Mouse (Mus musculus) cerebellum, adult 9-11 months (tissue): ENCODE measurements around the gene Pdlim5.

Experiments
- DNase-seq: peaks from one replicate; pipeline ENCODE4 v3.0.0; 2022

Pdlim5 gene

DNA sequence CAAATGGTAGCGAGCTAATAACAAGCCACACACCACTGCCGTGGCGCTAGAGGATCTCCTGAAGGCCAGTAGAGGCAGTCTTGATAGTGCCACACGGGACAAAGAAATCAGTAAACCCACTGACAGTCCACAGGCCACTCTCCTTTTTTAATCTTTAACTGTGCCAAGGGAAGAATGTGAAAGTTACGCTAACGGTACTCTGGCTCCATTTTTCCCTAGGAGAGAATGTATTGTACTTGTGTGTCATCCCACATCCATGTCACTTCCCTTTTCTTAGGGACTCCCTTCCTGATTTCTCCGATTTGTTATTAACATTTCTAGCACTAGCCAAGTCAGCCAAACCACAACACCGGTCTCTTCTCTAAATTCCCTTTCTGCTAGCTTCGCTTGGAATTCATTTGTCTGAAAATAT lies 1.5 kb downstream of the Pdlim5 start:
- DNase-seq, result no peak

DNA sequence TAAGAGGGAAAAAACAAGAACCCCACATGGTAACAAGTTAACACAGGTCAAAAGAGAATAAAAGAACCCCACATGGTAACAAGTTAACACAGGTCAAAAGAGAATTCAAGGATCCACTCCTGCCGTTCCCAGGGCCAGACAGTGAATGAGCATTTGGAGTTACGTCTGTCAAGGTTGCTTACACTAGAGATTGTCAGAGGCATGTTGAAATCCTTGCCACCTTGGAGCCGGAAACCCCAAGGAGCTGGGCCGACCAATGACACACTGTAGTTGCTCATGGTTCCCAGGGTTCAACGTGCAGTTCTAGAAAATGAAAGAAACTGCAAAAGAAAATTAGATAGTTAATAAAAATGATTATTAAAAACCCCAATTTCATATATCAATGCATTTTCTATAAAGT lies 4.0 kb downstream of the Pdlim5 start:
- DNase-seq, result no peak

DNA sequence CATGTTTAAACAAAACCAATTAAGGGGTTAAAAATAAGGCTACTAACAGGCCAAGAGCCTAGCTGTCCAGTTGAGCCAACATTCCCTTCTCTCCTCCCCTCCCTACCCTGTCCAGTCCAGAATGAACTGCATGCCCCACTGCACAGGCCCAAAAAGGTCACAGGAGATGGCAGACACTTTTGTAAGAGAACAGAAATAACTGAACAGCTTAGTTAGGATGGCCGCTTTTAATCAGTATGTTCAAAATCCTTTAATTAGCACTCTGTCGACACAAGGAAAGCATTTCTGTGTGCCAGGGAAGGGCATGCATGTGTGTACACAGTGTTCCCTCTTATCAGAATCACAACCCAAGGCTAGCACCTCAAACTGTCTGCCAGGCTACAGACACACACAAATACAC lies 5.2 kb downstream of the Pdlim5 start:
- no peak for DNase-seq

DNA sequence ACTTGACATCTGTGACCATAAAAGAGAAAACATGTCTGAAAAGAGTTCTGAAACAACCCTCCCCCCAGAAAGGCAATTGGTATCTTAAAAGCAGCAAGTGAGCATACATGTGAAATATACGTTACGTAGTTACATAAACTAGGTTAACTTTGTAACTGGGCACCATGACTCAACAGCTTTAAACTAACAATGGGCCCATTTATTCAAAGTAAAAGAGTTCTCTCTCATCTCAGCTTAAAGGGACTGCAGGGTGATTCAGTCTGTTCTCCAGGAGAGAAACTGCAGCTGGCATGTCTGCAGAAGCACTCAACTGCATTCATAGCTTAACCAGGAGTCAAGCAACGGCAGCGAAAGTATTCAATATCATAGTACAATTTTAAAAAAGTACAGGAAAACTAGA lies 7.3 kb downstream of the Pdlim5 start:
- no peak for DNase-seq

DNA sequence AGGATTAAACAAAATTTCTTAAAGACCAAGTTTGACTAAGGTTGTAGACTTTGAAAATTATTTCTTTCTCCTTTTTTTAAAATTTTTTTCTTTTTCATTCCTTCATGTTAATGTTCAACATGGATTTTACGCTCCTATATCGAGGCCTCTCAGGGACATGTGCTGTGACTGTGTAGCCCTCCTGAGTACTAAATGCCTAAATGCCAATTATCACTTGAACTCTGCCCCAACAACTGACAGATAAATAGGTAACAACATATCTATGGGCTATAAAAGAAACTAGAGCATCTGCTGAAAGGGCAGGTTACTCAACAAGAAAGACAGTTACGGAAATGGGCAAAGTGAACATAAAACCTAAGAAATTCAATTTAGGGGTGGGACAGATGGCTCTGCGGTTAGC lies 9.0 kb downstream of the Pdlim5 start:
- DNase-seq, result no peak

DNA sequence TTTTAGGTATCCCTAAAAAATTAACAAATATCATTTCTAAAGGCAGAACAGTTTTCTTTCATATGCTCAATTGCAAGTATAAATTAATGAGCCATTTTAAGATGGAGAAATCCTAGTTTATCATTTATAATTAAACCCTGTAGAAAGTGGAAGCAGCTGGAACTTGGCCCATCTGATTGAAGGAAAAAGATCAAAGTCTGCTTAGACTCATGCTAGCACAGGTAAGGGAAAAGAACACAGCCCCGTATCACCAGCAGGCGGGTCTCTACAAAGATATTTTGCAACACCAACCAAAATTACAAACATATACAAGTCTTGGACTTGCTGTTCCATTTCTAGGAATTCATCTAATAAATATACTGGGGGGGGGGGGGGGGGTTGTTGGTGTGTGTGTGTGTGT lies 9.8 kb downstream of the Pdlim5 start:
- no peak for DNase-seq

DNA sequence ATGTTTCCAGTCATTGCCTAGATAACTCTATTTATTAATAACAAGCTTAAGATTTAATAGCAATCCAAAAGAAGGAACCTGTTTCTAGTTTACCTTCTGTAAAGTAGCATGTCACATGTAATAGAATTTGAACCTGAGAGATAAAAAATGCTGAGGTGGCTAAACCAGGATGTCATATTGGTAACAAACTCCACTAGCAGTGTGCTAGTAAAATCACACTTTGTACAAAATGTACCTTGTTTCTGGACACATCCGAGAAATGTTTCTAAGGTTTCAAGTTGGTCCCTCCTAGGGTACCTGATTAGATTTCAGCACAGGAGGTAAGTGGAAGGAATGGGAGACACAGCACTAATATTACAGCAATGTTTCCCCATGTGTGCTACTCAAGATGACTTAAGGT lies 18.9 kb downstream of the Pdlim5 start:
- no peak for DNase-seq

DNA sequence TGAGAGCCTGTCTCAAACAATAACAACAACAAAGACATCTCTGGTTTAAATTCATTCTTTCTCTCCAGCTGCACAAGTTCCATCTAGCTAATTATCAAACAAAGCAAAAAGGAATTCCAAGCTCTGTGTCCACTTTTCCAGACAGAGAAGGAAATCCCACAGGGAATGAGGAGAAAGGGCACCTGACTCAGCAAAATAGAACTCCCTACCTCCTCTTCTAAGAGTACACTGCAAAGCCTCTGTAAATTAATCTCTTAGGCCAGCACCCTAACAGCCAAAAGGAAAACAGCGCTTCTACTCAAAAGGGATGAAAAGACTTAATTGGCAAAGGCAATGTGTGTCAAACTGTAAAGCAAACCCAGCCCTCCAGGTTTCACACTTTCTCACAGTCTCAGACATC lies 20.4 kb downstream of the Pdlim5 start:
- no peak for DNase-seq

DNA sequence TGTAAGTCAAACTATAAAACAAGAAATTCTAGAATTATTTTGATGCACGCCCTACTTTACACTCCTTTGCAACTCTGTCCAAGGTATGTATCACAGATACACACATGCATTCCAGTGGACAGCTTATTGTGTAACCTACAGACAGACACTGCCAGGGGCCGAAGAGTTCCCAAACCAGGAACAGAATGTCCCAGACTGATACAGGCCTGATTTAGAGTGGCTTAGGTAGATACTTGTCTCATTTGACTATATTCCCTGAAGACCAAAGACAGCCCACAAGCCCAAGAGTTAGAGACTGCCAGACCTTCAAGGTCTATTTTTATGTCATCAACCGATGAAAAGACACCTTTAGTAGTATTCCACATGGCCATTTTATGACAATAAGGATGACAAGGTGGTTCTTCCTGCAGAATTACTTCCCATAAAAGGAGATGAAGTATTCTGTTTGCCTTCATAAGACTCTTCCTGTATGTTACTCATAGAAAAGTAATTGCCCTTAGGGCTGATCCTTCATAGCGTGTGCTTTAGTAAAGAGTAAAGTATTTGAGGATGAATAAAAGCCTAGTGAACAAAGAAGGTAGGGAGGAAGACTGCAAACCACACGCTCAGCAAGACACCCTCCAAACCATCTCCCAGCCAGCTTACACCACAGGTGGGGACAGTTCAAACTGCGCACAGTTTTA lies 22.9 kb downstream of the Pdlim5 start:
- DNase-seq, result no peak

DNA sequence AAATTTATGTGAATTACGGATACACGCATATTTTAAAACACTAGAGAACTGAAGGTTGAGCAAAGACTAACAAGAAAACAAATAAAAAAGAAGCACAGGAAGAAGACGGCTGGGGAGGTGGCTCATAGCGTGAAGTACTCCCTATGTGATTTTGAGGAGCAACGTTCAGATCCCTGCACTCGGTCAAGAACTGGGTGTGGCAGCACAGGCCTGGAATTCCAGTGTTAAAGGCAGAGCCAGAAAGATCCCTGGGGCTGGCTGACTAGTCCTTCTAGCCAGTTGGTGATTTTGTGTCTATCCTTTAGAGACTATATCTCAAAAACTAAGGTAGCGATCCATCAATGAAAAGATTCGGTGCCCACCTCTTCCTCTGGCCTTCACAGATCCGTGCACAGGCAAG lies 27.1 kb downstream of the Pdlim5 start:
- no peak for DNase-seq

DNA sequence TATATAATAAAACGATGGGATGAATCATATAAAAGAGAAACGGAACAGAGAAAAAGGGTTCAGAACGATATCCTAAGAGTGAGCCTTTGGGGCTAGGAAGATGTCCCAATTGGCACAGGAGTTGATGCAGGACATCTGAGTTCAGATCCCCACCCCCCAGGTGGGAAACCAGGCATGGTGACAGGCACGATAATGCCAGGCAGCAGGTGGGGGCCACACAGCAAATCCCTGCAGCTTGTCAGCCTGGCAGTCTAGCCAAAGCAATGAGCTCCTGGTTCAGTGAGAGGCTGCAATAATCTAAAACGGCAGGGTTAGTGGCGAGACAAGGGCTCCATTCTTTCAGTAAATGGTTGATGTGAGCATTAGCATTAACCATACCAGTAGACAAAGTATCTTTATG lies 33.4 kb downstream of the Pdlim5 start:
- no peak for DNase-seq

DNA sequence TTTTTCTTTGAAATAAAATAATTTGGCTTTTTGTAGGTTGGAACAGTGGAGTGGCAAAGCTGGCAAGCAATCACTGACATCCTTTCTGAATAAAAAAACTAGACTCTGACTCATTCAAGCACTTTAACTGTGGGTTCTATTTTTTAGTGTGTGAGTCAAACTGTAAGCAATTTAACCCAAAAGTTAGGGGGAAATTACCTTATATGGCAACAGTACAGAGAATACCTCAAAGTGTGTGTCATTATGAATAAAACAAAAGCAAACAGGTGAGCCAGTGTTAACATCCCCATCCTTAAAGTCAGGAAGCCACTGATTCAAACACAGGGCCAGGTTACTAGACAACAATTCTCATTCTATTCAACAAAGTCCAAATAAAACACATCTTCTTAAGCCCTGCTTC lies 36.5 kb downstream of the Pdlim5 start:
- DNase-seq, result no peak

DNA sequence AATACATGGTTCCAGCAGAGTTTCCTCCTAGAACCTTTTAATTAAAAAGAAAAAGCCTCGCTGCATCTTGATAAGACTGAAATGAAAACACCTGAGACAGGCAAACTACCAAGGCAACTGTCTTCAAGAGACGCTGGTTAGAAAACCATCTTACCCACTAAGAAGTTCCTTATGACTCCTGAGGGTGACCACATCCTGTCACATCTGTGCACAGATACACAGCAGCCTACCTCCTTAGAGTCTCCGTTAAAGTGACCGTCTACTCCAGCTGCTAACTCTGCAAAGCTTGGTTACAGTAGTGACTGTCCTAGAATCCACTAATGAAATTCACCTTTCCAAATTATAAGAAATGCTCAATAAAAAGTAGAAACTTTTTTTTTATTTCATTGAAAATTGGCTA lies 38.8 kb downstream of the Pdlim5 start:
- DNase-seq, result no peak

DNA sequence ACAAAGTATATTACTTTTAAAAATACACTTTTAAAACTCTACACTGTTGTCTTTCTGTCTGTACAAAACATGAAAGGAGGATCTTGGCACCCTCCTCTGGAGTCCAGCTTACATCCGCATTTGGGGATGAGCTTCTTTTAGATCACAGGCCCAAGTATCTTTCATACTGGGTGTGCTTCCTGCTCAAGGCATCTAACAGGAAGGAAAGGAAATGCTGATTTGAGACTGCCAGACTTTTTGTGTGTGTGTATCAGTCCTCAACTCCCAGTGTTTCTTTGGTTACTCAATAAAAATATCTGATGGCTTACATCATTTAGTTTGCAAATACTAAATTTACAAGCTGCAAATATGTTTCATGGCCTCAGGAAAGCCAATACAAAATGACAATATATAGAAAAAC lies 42.3 kb downstream of the Pdlim5 start:
- DNase-seq, result no peak

DNA sequence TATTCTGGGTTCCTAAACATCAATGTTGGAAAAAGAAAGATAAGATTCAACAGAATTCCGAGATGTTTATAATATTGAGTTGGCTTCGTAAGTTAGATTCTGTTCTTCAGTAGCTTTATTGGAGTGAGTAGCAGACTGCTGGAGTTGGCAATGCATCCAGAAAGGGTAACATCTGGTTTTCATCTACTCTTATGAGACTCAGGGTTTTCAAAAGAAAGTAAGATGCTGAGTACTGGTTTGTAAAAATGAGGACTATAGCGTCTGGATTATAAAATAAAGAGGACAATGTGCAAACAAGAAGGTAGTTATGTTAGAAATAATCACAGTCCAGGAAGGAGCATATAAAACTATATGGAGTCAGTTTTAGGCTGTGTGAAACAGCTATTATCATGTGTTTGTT lies 45.0 kb downstream of the Pdlim5 start:
- no peak for DNase-seq

DNA sequence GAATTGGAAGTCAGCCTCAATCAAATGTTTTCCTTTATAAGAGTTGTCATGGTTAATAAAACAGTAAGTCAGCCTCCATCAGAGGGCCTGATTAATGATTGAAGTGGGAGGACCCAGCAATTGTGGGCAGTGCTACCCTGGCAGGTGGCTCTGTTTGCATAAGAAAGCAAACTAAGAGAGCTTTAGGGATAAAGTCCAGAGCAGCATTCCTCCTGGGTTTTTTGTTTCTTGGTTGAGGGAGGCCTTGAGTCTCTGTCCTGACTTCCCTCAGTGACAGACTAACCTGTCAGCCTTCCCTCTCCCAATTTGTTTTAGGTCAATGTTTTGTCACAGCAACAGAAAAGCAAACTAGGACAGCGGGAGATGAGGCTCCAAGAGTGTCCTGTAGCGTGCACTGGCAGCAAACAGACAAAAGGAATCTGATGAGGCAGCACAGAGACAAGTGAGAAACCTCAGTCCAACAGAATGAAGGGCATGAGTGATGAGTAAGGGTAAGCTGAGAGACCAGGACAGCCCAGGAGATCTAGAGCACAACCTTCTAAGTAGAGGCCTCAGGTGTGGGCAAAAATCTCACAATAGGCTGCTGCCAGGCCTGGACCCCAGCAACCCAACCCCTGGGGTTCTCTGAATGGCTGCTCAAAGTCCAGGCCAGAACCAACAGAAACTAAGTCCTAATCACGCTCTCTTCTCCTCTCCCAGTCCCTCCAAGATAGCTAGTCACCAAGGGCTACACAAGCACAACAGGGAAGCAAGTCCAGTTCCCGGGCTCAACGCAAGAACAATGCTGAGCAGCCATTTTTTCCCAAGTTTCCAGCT lies 46.5 kb downstream of the Pdlim5 start:
- no peak for DNase-seq

DNA sequence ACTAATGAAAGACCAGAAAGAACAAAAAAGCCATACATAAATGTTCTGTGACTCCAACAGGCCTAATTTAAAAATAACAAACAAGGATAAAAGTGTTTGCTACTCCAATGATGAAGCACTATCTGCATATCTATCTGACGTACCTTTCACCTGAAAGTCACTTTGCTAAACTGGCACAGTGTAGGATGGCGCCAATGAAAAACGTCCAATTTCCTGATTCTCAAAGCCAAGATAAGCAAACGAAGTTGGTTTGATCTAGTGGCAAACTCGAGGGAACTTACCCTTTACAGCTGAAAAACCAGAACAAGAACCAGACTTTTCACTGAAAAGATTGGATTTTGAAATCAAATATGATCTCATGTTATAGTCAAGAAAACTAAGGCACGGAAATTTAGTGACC lies 49.2 kb downstream of the Pdlim5 start:
- DNase-seq, result no peak

DNA sequence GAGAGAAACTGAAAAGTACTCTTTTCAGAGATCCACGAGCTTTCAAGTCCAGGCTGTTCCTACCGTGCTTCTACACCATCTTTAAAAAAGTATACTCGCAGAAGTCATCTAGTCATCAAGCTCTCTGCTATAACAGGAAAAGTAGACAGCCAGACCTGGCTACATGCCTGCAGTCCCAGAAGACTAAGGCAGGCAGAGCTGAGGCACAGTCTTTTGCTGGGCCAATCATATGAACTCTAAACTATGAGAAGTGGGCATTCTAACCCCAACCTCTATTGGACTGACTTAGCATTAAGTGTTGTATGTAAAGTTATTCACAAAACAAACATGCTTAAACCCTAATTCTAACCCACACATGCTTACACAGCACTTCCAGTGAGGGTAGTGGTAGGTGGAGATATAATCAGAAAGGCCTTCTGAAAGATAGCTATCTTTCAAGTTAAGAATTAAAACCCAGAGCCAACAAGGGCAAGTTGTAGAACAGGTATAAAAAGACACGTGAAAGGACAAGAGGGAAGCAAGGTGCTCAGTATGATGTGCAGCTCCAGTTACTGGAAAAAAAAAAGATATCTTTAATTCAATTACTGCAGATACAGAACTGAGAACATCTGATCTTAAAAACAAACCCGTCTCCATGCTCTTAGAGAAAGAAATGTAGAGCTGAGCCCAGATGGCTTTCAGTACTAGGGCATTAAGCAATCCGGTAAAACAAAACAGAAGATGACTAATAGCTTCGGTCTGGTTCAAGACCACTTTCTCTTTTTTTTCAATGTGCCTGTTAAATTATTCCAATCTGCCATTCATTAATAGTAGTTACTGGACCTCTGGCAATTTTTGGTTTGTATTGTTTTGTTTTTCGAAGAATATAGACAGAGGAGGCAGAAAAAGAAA lies 50.0 kb downstream of the Pdlim5 start:
- DNase-seq, result no peak

DNA sequence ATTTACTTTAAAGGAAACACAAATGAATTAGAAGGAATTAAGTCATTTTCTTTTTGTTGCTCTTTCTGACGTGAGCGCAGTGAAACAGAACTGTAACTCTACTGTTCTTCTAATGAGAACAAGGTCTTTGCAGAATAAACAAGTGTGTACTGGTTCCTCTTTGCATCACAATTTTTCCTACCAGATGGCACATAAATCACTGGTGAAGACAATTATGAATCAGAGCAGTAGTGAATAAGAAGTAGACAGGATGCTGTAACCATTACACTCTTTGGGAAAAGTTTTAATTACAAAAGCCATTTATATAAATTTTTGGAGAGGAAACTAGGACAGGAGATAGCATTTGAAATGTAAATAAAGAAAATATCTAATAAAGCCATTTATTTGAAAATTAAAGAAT lies 51.7 kb downstream of the Pdlim5 start:
- no peak for DNase-seq

DNA sequence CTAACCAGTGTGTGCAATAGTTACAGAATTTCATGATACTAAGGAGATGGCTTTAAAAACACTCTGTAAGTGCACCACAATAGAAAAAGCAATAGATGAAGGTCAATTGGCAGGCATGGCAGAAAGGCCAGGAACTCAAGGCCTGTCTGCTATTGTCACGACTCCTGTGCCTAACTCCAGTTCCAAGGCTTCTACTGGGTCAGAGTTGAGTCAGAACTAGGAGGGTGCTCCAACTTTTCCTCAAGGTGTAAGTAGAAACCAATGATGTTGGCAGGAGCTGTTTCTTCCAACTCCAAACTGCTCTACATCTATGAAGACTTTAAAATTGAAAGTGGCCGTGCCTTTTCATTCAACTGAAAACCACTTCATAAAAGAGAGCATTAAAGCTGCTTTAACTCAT lies 54.8 kb downstream of the Pdlim5 start:
- no peak for DNase-seq

DNA sequence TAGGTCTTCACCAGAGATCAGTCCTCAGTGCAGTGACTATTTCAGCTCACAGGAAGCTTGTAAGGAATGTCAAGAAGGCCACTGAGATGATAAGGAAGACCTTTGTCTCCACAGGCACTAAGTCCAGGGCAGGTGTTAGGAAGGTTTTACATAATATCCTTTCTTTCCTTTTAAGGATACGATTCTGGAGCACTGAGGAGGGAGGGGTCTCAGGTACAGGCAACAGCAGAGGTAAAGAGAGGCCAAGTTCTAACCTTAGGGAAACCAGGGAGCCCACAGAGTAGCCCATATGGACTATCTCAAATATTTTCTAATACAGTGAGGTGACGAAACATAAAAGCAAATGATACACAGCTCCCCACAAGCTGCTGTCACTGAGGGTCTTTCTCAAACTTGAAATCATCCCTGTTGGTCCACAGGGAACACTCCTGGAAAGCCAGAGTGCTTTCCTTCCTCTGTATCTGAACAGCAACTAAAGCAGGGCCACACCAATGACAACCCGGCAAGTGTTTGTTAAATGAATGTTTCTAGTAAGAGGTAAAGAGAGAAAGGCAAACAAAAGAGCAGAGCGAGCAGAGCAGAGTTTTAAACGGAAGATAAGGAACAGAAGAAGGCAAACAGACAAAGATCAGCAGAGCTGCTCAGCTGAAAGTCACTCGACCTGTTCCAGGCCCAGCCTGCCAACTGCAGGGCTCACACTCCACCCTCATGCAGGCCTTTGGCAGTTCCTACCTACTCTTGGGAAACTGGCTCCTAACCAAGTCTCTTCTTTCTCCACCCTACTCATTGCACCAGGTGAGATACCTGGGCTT lies 55.9 kb downstream of the Pdlim5 start:
- no peak for DNase-seq

DNA sequence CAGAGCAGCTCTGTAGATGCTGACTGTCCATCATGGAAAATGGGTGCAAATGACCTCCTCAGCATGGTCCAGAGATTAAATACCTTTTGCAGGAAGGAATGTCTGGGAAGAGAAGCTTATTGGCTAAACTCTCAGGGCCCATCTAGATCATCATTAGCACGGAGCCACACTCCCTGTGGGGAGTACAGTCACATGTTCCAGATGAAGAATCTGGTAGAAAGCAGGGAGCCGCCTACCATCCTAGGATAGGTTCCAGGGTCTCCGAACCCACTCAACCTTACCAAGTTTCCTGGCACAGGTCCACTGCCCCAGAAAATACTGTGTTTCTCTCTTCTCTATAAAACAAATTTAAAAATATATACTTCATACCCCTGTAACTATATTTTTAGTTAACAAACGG lies 57.4 kb downstream of the Pdlim5 start:
- no peak for DNase-seq

DNA sequence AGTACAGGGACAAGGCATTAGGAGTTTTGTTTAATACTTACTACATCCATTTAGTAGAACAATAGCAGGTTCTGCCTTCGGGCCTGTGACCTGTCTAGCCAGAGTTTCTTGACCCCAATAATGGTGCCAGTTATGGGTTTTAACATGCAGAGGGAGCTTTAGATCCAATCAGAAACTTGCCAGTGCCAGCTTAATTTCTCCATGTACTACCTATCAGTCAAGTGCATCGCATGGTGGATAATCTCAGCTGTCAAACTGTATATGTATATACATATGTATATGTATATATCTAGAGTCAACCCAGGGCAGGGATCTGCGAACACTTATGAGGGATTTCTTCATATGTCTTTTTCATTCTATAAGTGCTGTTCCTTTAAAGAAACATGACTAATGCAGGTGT lies 61.0 kb downstream of the Pdlim5 start:
- DNase-seq, result no peak
